Mouse (Mus musculus): ENCODE measurements around the gene Rps29.
A peak's percentile ranks its signal among the peaks of the same experiment; 100 is the strongest.
"Not testable (repeated sequence)": the region's sequence is repeated elsewhere in the genome, so short reads cannot be mapped to it uniquely, and the experiment has no call there.

Gene Rps29

GRCm38 (mm10) chr12:69179371-69179770, 20.4 kb upstream of the Rps29 start:
- no peak for DNase-seq (ENCODE audit: low read depth, low spot score)

- no peak for DNase-seq (ENCODE audit: low read depth, low spot score)
Observed at GRCm38 (mm10) chr12:69177526-69177925, 18.5 kb upstream of the Rps29 start.

GRCm38 (mm10) chr12:69175975-69176374, 17.0 kb upstream of the Rps29 start:
- no peak for DNase-seq (ENCODE audit: low read depth, low spot score)

GRCm38 (mm10) chr12:69171307-69171706, 12.3 kb upstream of the Rps29 start:
- no peak for DNase-seq (ENCODE audit: low read depth, low spot score)

GRCm38 (mm10) chr12:69168461-69169106, 9.6 kb upstream of the Rps29 start, which contains the start of gene Lrr1:
Lrr1 (plus strand) TSS chr12:69168814.
- peak; percentile 63 for DNase-seq (ENCODE audit: low read depth, low spot score)

- DNase-seq (ENCODE audit: low read depth, low spot score): no peak
Observed at GRCm38 (mm10) chr12:69167656-69168460, 8.9 kb upstream of the Rps29 start.

GRCm38 (mm10) chr12:69166861-69167581, 8.0 kb upstream of the Rps29 start:
- not testable (repeated sequence) for DNase-seq (ENCODE audit: low read depth, low spot score)

- no peak for DNase-seq (ENCODE audit: low read depth, low spot score)
Observed at GRCm38 (mm10) chr12:69164904-69165303, 5.9 kb upstream of the Rps29 start.

- DNase-seq (ENCODE audit: low read depth, low spot score): not testable (repeated sequence)
Observed at GRCm38 (mm10) chr12:69163586-69163985, 4.6 kb upstream of the Rps29 start.

- not testable (repeated sequence) for DNase-seq (ENCODE audit: low read depth, low spot score)
Observed at GRCm38 (mm10) chr12:69160677-69161076, 1.7 kb upstream of the Rps29 start.

- DNase-seq (ENCODE audit: low read depth, low spot score): peak; percentile 55
Observed at GRCm38 (mm10) chr12:69159578-69159940, 573 bp upstream of the Rps29 start.

GRCm38 (mm10) chr12:69158366-69158764, 621 bp downstream of the Rps29 start:
- peak; percentile 8 for DNase-seq (ENCODE audit: low read depth, low spot score)

GRCm38 (mm10) chr12:69157107-69157506, 1.9 kb downstream of the Rps29 start:
- DNase-seq (ENCODE audit: low read depth, low spot score): no peak

GRCm38 (mm10) chr12:69156436-69156835, 2.5 kb downstream of the Rps29 start:
- no peak for DNase-seq (ENCODE audit: low read depth, low spot score)

- no peak for DNase-seq (ENCODE audit: low read depth, low spot score)
Observed at GRCm38 (mm10) chr12:69155923-69156322, 3.1 kb downstream of the Rps29 start.

GRCm38 (mm10) chr12:69150049-69150448, 8.9 kb downstream of the Rps29 start:
- DNase-seq (ENCODE audit: low read depth, low spot score): no peak

- DNase-seq (ENCODE audit: low read depth, low spot score): no peak
Observed at GRCm38 (mm10) chr12:69147166-69147735, 11.7 kb downstream of the Rps29 start.

GRCm38 (mm10) chr12:69143460-69143859, 15.5 kb downstream of the Rps29 start:
- no peak for DNase-seq (ENCODE audit: low read depth, low spot score)

- no peak for DNase-seq (ENCODE audit: low read depth, low spot score)
Observed at GRCm38 (mm10) chr12:69139841-69140240, 19.1 kb downstream of the Rps29 start.

GRCm38 (mm10) chr12:69139201-69139600, 19.8 kb downstream of the Rps29 start:
- no peak for DNase-seq (ENCODE audit: low read depth, low spot score)

GRCm38 (mm10) chr12:69131981-69132380, 27.0 kb downstream of the Rps29 start:
- peak; percentile 3 for DNase-seq (ENCODE audit: low read depth, low spot score)

- DNase-seq (ENCODE audit: low read depth, low spot score): no peak
Observed at GRCm38 (mm10) chr12:69131267-69131666, 27.7 kb downstream of the Rps29 start.
